Mouse (Mus musculus): Measurements from ENCODE around the gene Gnb1.

The Gnb1 gene

DNA sequence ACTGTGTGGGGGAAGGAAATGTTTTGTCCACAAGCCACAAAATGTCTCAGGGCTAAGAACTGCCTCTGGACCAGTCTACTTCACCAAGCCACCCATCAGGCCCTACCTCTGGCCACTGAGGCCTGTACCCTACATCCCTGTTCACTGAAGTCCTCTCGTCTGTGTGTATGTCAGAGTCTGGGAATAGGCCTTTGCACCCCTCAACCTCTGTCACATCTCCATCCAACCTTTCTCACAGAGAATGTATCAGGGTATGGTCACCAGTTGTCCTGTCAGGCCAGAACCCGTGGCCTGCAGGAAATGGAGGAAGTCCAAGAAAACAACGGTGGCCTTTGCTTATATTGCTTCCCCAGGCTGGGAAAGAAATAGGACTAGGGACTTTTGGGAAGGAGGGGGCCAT is 5.6 kb upstream of the Gnb1 start:
- no peak for DNase-seq (ENCODE audit: low read depth)

DNA sequence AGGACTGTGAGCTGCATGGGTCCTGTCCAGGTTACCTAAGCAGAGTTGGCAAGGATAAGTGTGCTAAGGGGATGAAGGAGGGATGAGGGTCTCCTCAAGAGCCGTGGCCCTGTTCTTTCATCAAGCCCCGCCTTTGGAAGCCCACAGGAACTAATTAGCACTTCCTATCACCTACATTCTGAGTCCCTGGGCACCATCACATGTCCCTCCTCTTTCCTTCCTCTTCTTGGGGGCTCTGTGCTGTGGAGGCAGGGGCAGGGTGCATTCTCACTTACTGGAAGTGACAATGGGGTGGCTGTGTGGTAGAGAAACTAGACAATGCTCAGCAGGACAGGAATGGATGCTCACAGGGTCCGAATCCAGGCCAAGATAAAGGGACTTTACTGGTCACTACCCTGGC is 3.4 kb upstream of the Gnb1 start:
- no peak for DNase-seq (ENCODE audit: low read depth)

GRCm38 (mm10) chr4:155488232-155489025 is 2.7 kb upstream of the Gnb1 start:
- DNase-seq (ENCODE audit: low read depth): no peak

DNA sequence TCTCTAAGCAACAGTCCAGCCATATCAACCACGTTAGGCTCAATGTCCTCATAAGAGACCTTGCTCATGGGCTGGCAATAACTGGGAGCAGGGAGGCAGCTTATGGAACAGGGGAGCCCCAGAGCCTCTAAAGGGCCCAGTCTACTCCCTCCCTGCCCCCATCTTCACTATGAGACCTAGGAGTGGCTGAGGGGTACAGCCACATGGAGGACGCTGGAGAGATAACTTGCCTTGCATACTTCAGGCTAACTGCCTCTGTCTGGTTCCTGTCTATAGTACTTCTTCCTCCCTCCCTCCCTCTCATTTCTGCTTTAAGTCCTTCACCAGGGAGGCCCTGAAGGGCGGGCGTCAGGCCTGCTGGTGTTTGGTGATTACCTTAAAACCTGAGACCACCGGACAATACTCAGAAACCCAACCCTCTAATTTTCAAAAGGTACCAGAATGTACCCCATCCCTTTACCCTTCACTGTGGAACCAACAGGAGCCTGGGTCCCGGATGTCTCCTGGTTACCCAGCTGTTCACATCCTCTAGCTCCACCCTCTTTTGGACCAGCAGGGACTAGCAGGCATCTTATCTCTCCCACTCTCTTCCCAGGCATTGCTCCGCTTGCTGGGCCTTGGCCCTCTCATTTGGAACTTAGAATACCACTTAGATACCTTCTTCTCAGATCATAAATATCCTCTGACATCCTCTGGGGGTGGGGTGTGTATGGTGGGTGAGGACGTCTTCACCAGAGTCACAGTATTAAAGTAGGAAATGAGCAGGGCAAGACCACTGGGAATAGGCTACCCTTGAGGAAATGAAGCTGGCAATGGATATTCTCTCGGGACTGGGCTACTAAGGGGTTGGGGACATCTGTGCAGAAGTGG is 1.8 kb upstream of the Gnb1 start:
- no peak for DNase-seq (ENCODE audit: low read depth)

DNA sequence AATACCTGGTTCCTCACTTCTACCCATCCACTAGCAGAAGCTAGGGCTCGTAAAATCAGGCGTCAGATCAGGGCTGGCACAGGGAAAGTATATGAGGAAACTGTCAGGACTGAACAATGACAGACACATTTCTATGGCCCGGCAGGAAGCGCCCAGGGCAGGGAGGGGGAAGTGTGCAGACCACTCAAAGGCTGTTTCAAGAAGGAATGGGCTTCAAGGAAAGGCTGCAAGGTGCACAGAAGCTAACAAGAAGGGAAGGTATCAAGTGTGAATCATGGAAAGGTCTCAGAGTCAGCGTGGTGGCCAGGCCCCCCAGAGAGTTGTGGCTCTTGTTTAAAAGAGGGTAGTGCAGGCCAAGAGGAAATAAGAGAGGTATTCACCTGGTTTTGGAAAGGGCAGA is 705 bp upstream of the Gnb1 start:
- no peak for DNase-seq (ENCODE audit: low read depth)

DNA sequence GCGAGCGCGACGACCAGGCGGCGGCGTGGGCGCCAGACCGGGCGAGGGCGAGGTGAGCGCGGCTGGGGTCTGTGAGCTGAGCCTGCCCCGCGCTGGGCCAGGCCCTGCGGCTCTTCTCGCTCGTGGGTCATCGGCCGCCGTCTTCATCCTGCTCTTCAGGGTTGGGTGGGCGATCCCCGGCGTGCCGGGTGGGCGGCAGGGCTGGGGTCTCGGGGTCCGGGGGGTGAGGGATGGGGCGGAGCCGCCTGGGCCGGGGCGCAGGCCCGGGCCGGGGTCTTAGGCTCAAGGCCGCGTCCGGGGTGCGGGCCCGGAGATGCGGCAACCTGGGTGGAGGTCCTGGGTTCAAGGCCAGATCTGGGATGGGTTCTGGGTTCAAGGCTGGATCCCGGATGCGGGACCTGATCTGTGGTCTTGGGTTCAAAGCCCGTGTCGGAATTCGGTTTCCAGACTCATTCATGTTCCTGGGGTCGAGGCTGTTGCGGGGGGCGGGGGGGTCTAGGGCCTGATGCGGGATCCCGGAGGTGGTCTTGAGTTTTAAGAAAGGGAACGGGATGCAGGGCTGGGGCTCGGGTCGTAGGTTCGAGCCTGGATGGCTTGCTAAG is 469 bp downstream of the Gnb1 start:
- no peak for DNase-seq (ENCODE audit: low read depth)

DNA sequence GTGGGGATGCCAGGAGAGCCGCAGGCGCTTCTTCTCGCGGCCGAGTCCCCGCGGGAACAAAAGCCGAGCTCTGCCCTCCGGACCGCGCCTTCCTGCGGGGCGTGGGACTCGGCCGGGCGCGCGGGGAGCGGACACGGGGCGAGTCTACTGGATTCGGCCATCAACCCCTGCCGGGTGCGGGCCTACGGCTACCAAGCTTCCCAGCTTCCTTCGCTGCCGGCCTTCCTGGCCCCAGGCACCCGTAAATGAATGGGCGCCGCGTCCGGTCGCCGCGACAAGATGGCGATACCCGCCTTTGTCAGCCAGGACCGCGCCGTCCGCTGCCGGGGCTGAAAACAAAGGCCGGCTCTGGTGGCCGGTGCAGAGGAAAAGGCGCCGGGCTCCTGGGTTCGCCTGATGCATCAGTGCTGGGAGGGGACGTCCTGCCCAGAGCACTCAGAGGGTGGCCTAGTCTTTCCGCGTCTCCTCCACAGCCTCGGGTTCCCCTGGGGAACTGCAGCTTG is 1.0 kb downstream of the Gnb1 start:
- no peak for DNase-seq (ENCODE audit: low read depth)

DNA sequence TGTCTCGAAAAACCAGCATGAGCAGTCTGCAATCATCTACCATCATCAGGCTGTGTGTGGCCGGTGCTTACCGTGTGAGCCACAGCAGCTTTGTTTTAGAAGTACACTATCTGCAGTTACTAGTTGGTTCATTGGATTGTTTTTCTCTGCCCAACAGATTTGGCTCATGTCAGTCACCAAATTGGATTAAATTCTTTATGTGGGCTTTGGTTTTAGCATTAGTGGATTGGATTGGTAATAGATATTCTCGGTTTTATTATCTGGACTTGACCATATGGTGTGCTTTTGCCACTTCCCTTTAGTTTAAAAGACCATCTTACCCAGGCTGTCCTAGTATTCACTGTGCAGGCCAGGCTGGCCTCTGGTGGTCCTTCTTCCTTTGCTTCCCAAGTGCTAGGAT is 3.7 kb downstream of the Gnb1 start:
- no peak for DNase-seq (ENCODE audit: low read depth)

DNA sequence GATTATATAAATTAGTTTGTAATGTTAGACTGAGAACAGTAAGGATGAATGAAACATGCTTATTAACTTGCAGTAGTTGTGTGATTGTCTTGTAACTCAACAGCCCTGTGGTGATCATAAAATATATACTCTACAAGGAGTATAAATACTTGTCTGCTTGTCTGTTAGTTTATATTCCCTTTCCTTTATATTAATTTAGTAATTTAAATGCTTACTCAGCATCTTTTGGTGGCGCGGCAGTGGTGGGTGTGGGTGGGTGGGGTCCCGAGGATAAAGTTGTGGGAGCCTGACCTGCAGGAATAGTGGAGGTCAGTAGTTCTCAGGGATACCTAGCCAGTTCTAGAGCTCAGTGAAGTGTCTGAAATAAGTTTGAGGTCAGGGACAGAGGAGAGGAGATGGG is 6.8 kb downstream of the Gnb1 start:
- no peak for DNase-seq (ENCODE audit: low read depth)

DNA sequence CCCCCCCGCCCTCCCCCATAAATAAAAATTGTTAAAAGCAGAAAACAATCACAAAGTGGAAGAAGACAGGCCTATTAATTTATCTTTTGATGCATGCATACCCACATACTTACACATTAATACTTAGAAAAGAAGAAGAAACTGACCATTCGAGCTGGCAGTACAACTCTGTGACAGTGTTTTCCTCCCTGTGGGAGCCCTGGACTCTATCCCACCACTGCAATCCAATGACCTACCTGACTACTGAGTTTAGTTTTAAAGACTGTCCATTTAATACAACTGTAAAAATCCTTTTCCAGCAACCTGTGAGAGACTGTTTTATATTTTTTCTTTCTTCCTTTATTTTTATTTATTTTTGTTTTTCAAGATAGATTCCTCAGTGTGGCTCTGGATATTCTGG is 10.0 kb downstream of the Gnb1 start:
- no peak for DNase-seq (ENCODE audit: low read depth)

DNA sequence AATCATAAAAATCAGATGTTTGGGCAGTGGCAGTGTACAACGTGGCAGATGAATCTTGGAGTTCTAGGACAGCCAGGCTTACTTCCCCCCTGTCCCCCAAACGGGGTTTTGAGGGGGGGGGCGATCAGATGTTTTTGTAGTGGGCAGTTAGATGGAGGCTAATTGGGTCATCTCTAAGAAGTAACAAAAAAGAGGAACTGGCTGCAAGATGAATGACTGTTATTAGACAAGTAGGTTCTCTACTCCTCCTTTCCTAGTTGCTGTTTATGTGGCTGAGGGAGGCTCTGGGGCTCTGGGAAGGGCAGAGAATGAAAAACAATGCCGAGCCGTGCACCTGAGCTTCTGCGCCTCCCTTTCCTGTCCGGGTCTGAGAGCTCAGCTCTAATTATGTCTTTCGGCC is 13.9 kb downstream of the Gnb1 start:
- DNase-seq (ENCODE audit: low read depth): no peak

- no peak for DNase-seq (ENCODE audit: low read depth)
Measured at GRCm38 (mm10) chr4:155505671-155506295, 14.6 kb downstream of the Gnb1 start.

GRCm38 (mm10) chr4:155508614-155509013 is 17.5 kb downstream of the Gnb1 start:
- no peak for DNase-seq (ENCODE audit: low read depth)

GRCm38 (mm10) chr4:155510981-155511380 is 19.8 kb downstream of the Gnb1 start:
- no peak for DNase-seq (ENCODE audit: low read depth)

- no peak for DNase-seq (ENCODE audit: low read depth)
Measured at GRCm38 (mm10) chr4:155514810-155515209, 23.6 kb downstream of the Gnb1 start.

DNA sequence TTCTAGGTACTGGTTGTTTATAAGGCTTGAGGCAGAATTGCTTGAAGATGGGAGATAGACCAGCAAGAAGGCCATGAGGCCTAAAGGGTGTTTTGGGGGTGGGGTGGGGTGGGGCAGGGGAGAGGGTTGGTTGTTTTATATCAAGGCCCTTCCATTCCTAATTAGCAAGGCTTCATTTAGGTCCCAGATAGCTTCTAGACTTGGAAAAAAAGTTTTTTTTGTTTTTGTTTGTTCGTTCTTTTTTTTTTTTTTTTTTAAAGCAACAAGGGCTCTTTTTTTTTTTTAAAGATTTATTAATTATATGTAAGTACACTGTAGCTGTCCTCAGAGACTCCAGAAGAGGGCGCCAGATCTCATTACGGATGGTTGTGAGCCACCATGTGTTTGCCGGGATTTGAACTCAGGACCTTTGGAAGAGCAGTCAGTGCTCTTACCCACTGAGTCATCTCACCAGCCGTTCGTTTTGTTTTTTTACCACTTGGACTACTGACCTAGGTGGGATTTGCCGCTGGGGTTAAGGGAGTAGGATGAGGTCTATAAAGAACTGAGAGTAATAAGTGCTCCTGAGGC is 26.9 kb downstream of the Gnb1 start:
- DNase-seq (ENCODE audit: low read depth): no peak

- DNase-seq (ENCODE audit: low read depth): no peak
Measured at GRCm38 (mm10) chr4:155522327-155522726, 31.2 kb downstream of the Gnb1 start.

DNA sequence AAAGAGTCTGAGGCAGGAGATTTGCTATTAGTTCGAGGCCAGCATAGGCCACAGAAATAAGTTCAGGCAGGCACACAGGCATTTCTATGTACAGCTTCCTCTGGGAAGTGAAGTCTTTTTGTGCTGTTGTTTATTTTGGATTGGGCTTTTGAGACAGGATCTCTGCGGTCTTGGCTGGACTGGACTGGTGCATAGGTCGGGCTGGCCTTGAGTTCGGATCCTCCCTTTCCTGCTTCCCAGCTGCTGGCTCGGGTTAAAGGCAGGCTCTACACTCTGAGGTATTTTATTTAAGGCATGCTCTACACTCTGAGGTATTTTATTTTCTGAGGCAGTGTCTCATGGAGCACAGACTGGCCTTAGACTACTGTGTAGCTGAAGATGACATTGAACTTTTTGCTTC is 34.6 kb downstream of the Gnb1 start:
- no peak for DNase-seq (ENCODE audit: low read depth)

DNA sequence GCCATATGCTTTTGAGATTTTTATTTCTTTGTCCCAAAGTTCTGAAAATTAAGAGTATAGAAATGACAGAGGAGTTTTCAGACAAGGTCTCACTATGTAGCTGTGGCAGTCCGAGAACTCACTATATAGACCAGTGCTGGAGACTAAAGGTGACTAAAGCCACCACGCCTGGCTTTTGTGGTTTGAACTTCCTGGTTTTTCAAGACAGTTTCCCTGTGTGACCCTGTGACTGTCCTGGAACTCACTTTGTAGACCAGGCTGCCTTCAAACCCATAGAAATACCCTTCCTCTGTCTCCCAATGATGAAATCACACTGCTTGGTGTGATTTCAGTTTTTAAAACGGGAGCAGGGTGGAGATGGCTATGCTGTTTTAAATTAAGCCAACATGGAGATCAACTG is 38.1 kb downstream of the Gnb1 start:
- DNase-seq (ENCODE audit: low read depth): no peak

DNA sequence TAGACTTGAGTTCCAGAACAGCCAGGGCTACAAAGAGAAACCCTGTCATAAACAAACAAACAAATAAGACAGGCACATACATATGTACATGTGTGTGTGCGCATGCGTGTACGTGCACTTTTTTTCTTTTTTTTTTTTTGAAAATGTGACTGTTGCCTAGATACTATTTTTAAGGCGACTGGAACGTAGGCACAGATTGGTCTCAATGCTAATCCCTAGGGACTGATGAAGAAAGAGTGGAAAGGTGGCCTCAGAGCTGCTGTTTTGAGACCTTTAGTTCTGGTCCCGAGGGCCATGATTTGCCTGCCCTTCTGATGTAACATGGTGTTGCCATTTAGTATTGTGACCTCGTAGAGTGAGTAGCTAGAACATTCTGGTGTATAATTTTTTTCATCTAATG is 58.8 kb downstream of the Gnb1 start:
- no peak for DNase-seq (ENCODE audit: low read depth)

GRCm38 (mm10) chr4:155550446-155550845 is 59.3 kb downstream of the Gnb1 start:
- no peak for DNase-seq (ENCODE audit: low read depth)

DNA sequence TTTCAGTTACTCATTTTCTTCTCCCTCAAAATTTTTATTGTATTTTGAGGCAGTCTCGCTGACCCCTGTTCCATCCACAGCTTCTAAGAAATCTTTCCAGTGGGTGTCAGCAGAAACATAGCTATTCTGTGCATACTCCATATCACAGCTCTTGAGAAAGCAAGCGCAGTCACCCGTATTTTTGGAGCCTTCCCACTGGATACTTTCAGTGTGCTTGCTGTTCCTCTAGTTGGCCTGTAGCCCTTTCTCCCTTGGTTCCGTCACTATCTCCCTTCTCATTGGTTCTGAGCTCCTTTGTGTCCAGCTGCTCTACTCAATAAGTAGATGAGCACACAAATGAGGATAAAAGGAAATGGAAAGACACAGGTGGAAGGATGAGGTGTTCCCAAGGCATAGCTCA is 59.9 kb downstream of the Gnb1 start:
- no peak for DNase-seq (ENCODE audit: low read depth)

Measured in c-Kit-positive CD71-positive TER-119-negative erythroid progenitor cells, embryonic 14.5 days (primary cell).